Mouse (Mus musculus) lung, adult 2 months (tissue): ENCODE results near the gene Rbfox2.

Experiments used
- CTCF ChIP-seq: fragments of 200-500 bp; IDR thresholded peaks from 2 replicates; pipeline ENCODE4 v1.5.1; 2011; ENCODE audit warnings: mild to moderate bottlenecking, low read length, control low read depth; ENCODE audit not compliant: insufficient read depth
- POLR2A ChIP-seq: fragments of 200-500 bp; IDR thresholded peaks from 2 replicates; pipeline ENCODE4 v1.6.1; 2011; ENCODE audit warnings: low read depth, mild to moderate bottlenecking, control low read depth, low read length, borderline replicate concordance; ENCODE audit errors: extremely low read depth

- TF ChIP-seq CTCF, result no peak
- no peak for TF ChIP-seq POLR2A
Observed at GRCm38 (mm10) chr15:77354848-77355551, 48.2 kb upstream of the Rbfox2 start.
